Mouse (Mus musculus) liver (tissue): ENCODE data around the gene Plxnc1.

Experiments used
- DNase-seq: peaks from one replicate; pipeline ENCODE4 v3.0.0-alpha.2; 2020; ENCODE audit warnings: mixed read lengths

The Plxnc1 gene

GRCm38 (mm10) chr10:94866995-94867856 lies 77.4 kb downstream of the Plxnc1 start:
- DNase-seq: no peak

- no peak for DNase-seq
Observed at GRCm38 (mm10) chr10:94865206-94865605, 79.4 kb downstream of the Plxnc1 start.

- DNase-seq: no peak
Observed at GRCm38 (mm10) chr10:94864199-94864928, 80.3 kb downstream of the Plxnc1 start.

GRCm38 (mm10) chr10:94863251-94863650 lies 81.4 kb downstream of the Plxnc1 start:
- DNase-seq: no peak

GRCm38 (mm10) chr10:94860870-94861269 lies 83.8 kb downstream of the Plxnc1 start:
- DNase-seq: no peak

GRCm38 (mm10) chr10:94858277-94859033 lies 86.2 kb downstream of the Plxnc1 start:
- no peak for DNase-seq

- DNase-seq: no peak
Observed at GRCm38 (mm10) chr10:94850565-94850964, 94.1 kb downstream of the Plxnc1 start.

- DNase-seq: no peak
Observed at GRCm38 (mm10) chr10:94849930-94850329, 94.7 kb downstream of the Plxnc1 start.

- DNase-seq: no peak
Observed at GRCm38 (mm10) chr10:94849360-94849759, 95.3 kb downstream of the Plxnc1 start.

- no peak for DNase-seq
Observed at GRCm38 (mm10) chr10:94848344-94848743, 96.3 kb downstream of the Plxnc1 start.

GRCm38 (mm10) chr10:94846501-94847105 lies 98.0 kb downstream of the Plxnc1 start:
- DNase-seq: no peak

- DNase-seq: no peak
Observed at GRCm38 (mm10) chr10:94844692-94845091, 99.9 kb downstream of the Plxnc1 start.

GRCm38 (mm10) chr10:94835874-94836273 lies 108.8 kb downstream of the Plxnc1 start:
- DNase-seq: no peak

- DNase-seq: peak; percentile 60
Observed at GRCm38 (mm10) chr10:94829407-94829806, 115.2 kb downstream of the Plxnc1 start.

- no peak for DNase-seq
Observed at GRCm38 (mm10) chr10:94828734-94829230, 115.9 kb downstream of the Plxnc1 start.

- no peak for DNase-seq
Observed at GRCm38 (mm10) chr10:94827890-94828733, 116.5 kb downstream of the Plxnc1 start.

- DNase-seq: no peak
Observed at GRCm38 (mm10) chr10:94827325-94827724, 117.3 kb downstream of the Plxnc1 start.

GRCm38 (mm10) chr10:94826436-94826835 lies 118.2 kb downstream of the Plxnc1 start:
- DNase-seq: no peak

- DNase-seq: no peak
Observed at GRCm38 (mm10) chr10:94825951-94826350, 118.7 kb downstream of the Plxnc1 start.

- DNase-seq: no peak
Observed at GRCm38 (mm10) chr10:94823971-94824760, 120.5 kb downstream of the Plxnc1 start.
